Mouse (Mus musculus) liver, embryonic 13.5 days (tissue): ENCODE data around the gene Trim2. TPM values are rescaled to one million over a fixed set of nuclear protein-coding genes. Genes with fewer than 3 reads are reported as not detected.
A peak's percentile ranks its signal among the peaks of the same experiment; 100 is the strongest.

Experiments used
- ATAC-seq: fragments of 200-750 bp; cut with Nextera tagmentation; 2 replicates; pipeline ENCODE4 v1.8.0; 2017; ENCODE audit warnings: low read depth, mild to moderate bottlenecking, moderate number of reproducible peaks, moderate library complexity
- DNase-seq: peaks from one replicate; pipeline ENCODE4 v3.0.0; 2022
- H3K27ac ChIP-seq: fragments of 300-500 bp; sonication (generic); 2 replicates; pipeline ENCODE4 v1.5.1; 2015; ENCODE audit warnings: moderate library complexity, mild to moderate bottlenecking, inconsistent platforms
- H3K27me3 ChIP-seq: fragments of 300-500 bp; sonication (generic); 2 replicates; pipeline ENCODE4 v1.6.1; 2015; ENCODE audit warnings: mild to moderate bottlenecking, inconsistent platforms
- H3K36me3 ChIP-seq: fragments of 300-500 bp; sonication (generic); 2 replicates; pipeline ENCODE4 v1.6.1; 2015; ENCODE audit warnings: mild to moderate bottlenecking, inconsistent platforms
- H3K4me1 ChIP-seq: fragments of 300-500 bp; sonication (generic); replicated peaks from 2 replicates; pipeline ENCODE4 v1.6.1; 2015; ENCODE audit warnings: inconsistent platforms
- H3K4me2 ChIP-seq: fragments of 300-500 bp; sonication (generic); 2 replicates; pipeline ENCODE4 v1.6.1; 2015; ENCODE audit warnings: inconsistent platforms, mild to moderate bottlenecking, moderate library complexity
- H3K4me3 ChIP-seq: fragments of 300-500 bp; sonication (generic); replicated peaks from 2 replicates; pipeline ENCODE4 v1.5.1; 2015; ENCODE audit warnings: mild to moderate bottlenecking, inconsistent platforms
- H3K9ac ChIP-seq: fragments of 300-500 bp; sonication (generic); 2 replicates; pipeline ENCODE4 v1.6.1; 2015; ENCODE audit warnings: mild to moderate bottlenecking, inconsistent platforms
- H3K9me3 ChIP-seq: fragments of 300-500 bp; sonication (generic); replicated peaks from 2 replicates; pipeline ENCODE4 v1.6.1; 2016; ENCODE audit warnings: inconsistent platforms
- WGBS: fragments of 180-500 bp; shearing (Covaris S2); methylation state at CpG from one replicate; pipeline ENCODE4 v1.1.7; 2015; ENCODE audit not compliant: insufficient replicate concordance; 5-methylcytosine and 5-hydroxymethylcytosine counted together
- polyA plus RNA-seq: library from polyadenylated mRNA; unstranded; fragments of >200 nt; fragmentation: Nextera tagmentation; extraction: Ambion mirVana; gene quantifications from 2 replicates; pipeline ENCODE4 v1.2.1, GENCODE M21; 2015

Trim2 gene
- polyA plus RNA-seq, 1 experiment from 2014 or later, result 3.9 TPM

DNA sequence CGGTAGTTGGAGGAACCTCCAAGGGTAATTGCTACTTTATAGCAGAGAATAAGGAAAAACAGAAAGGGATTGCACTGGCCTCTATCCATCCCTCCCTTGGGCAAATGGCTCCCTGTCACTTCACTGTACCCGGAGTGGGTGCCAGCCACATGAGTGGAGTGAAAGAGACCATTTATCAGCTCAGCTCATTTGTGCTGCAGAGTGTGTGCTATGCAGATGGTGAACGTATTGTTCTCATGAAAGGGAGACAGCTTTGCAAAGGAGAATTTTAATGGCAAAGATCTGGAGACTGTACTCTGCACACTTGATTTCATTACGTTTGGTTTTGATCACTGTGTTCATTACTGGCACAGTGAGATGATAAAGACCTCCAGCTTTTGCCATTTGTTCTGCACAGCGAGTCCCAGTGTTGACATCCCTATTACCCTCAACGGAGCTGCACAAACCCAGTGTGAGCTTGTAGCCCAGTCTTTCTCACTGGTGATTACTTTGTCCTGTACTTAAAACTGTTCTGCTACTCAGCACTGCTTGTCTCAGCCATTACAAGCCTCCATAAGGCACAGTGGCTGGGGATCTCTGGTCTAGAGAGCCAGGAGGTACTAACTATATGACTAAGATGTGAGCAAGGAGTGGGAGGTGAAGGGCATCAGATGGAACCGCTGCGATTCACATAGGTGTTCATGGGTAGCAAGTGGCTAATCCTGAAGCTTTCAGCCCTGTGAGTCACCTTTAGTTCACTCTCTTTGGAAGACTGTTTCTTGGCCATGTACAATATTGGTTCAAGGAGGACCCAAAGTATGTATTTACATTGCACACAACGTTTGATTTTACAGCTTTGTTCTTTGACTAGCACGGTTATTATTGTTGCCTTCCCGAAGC is 53.7 kb downstream of the Trim2 start:
- Histone ChIP-seq H3K9ac (no peak overlapping the region), H3K4me3 (no peak overlapping the region), H3K27ac (no peak overlapping the region), H3K36me3 (no peaks in the 10 kb centered on the region), H3K27me3 (peaks cover 10% of the 10 kb centered on the region), H3K4me1 (peaks cover 10% of the 10 kb centered on the region), H3K4me2 (no peak overlapping the region), H3K9me3 (no peaks in the 10 kb centered on the region)
- no peak for DNase-seq
- WGBS, result 65% methylated on average over 11 of the region's 11 CpGs
- ATAC-seq, result no peak

- Histone ChIP-seq H3K27me3 (peaks cover 4% of the 10 kb centered on the region; the same call in 1 of the 2 replicates), H3K27ac (no peak overlapping the region), H3K9ac (no peak overlapping the region), H3K36me3 (no peaks in the 10 kb centered on the region), H3K4me1 (peaks cover 7% of the 10 kb centered on the region; the same call in 1 of the 2 replicates), H3K4me3 (no peak overlapping the region), H3K9me3 (no peaks in the 10 kb centered on the region), H3K4me2 (no peak overlapping the region)
- no peak for ATAC-seq
- no peak for DNase-seq
- 73% methylated on average over 4 of the region's 4 CpGs for WGBS
Observed at GRCm38 (mm10) chr3:84251721-84252120, 55.0 kb downstream of the Trim2 start.

GRCm38 (mm10) chr3:84250275-84250674 is 56.4 kb downstream of the Trim2 start:
- 79% methylated on average over 7 of the region's 7 CpGs for WGBS
- no peaks in the 10 kb centered on the region for H3K9me3 ChIP-seq
- no peak overlapping the region for H3K4me2 ChIP-seq
- peaks cover under 1% of the 10 kb centered on the region; the same call in 1 of the 2 replicates for H3K27me3 ChIP-seq
- no peak overlapping the region for H3K4me3 ChIP-seq
- H3K9ac ChIP-seq, result no peak overlapping the region
- H3K4me1 ChIP-seq, result peaks cover 7% of the 10 kb centered on the region; the same call in 1 of the 2 replicates
- DNase-seq, result no peak
- no peak overlapping the region for H3K27ac ChIP-seq
- no peak for ATAC-seq
- no peaks in the 10 kb centered on the region for H3K36me3 ChIP-seq

- Histone ChIP-seq H3K4me2 (no peak overlapping the region), H3K4me3 (no peak overlapping the region), H3K36me3 (no peaks in the 10 kb centered on the region), H3K9ac (no peak overlapping the region), H3K9me3 (no peaks in the 10 kb centered on the region), H3K27ac (no peak overlapping the region), H3K4me1 (no peaks in the 10 kb centered on the region), H3K27me3 (no peaks in the 10 kb centered on the region)
- DNase-seq (no peak), ATAC-seq (no peak)
- WGBS, result 55% methylated on average over 8 of the region's 8 CpGs
Observed at GRCm38 (mm10) chr3:84247789-84248188, 58.9 kb downstream of the Trim2 start.

DNA sequence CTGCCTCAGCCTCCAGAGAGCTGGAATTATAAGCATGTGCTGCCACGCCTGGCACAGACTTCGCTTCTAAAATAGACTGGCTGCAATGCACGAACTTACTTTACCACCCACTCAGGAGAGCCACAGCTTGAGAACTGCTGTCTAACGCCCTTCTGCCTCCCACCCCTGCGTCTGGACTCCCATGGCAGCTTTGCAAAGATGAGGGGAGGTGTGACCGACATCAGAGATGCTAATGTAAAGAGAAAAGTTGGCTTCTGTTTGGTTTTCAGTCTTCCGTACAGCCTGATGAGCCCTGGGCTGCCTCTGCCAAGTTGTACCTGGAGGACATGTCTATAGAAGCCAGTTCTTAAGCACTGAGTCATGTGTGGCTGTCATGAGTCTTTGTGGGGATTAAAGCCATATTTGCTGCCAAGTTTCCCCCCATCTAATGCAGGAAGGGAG is 60.2 kb downstream of the Trim2 start:
- no peak for ATAC-seq
- Histone ChIP-seq H3K4me3 (no peak overlapping the region), H3K27ac (no peak overlapping the region), H3K9ac (no peak overlapping the region), H3K9me3 (no peaks in the 10 kb centered on the region), H3K4me2 (no peak overlapping the region), H3K4me1 (no peaks in the 10 kb centered on the region), H3K36me3 (no peaks in the 10 kb centered on the region), H3K27me3 (no peaks in the 10 kb centered on the region)
- no peak for DNase-seq
- WGBS, result 70% methylated on average over 7 of the region's 7 CpGs

- ATAC-seq (no peak), DNase-seq (no peak)
- H3K36me3 ChIP-seq, result no peaks in the 10 kb centered on the region
- no peak overlapping the region for H3K4me3 ChIP-seq
- 56% methylated on average over 3 of the region's 3 CpGs for WGBS
- H3K27ac ChIP-seq, result no peak overlapping the region
- no peaks in the 10 kb centered on the region for H3K9me3 ChIP-seq
- no peaks in the 10 kb centered on the region for H3K4me1 ChIP-seq
- H3K27me3 ChIP-seq, result no peaks in the 10 kb centered on the region
- H3K9ac ChIP-seq, result no peak overlapping the region
- H3K4me2 ChIP-seq, result no peak overlapping the region
Observed at GRCm38 (mm10) chr3:84243116-84243515, 63.6 kb downstream of the Trim2 start.

GRCm38 (mm10) chr3:84242497-84242896 is 64.2 kb downstream of the Trim2 start:
- H3K9me3 ChIP-seq, result no peaks in the 10 kb centered on the region
- H3K27ac ChIP-seq, result no peak overlapping the region
- no peak for ATAC-seq
- H3K4me1 ChIP-seq, result no peaks in the 10 kb centered on the region
- no peak overlapping the region for H3K9ac ChIP-seq
- WGBS, result 64% methylated on average over 4 of the region's 4 CpGs
- H3K36me3 ChIP-seq, result no peaks in the 10 kb centered on the region
- no peaks in the 10 kb centered on the region; the same call in 1 of the 2 replicates for H3K27me3 ChIP-seq
- no peak overlapping the region for H3K4me2 ChIP-seq
- DNase-seq, result no peak
- H3K4me3 ChIP-seq, result no peak overlapping the region

DNA sequence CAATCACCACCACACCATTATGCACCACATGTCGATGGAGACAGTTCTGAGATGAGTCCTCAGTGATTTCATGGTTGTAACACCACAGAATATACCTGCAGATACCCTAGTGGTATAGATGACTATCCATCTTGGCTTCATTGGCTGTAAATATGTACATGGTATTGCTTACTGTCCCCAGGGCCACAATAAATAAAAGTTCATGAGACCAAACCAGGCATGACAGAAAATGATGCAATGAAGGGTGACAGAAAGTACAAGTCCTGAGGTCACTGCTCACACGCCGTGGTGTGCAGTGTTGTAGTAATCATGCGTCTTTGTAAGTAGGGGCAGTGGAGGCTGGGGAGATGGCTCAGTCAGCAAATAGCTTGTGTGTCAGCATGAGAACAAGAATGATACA is 65.6 kb downstream of the Trim2 start:
- no peaks in the 10 kb centered on the region for H3K36me3 ChIP-seq
- no peak overlapping the region for H3K9ac ChIP-seq
- H3K27ac ChIP-seq, result no peak overlapping the region
- no peak for DNase-seq
- no peaks in the 10 kb centered on the region for H3K4me1 ChIP-seq
- no peak overlapping the region for H3K4me2 ChIP-seq
- no peak overlapping the region for H3K4me3 ChIP-seq
- no peak for ATAC-seq
- H3K27me3 ChIP-seq, result no peaks in the 10 kb centered on the region; the same call in 1 of the 2 replicates
- 73% methylated on average over 4 of the region's 4 CpGs for WGBS
- no peaks in the 10 kb centered on the region for H3K9me3 ChIP-seq

DNA sequence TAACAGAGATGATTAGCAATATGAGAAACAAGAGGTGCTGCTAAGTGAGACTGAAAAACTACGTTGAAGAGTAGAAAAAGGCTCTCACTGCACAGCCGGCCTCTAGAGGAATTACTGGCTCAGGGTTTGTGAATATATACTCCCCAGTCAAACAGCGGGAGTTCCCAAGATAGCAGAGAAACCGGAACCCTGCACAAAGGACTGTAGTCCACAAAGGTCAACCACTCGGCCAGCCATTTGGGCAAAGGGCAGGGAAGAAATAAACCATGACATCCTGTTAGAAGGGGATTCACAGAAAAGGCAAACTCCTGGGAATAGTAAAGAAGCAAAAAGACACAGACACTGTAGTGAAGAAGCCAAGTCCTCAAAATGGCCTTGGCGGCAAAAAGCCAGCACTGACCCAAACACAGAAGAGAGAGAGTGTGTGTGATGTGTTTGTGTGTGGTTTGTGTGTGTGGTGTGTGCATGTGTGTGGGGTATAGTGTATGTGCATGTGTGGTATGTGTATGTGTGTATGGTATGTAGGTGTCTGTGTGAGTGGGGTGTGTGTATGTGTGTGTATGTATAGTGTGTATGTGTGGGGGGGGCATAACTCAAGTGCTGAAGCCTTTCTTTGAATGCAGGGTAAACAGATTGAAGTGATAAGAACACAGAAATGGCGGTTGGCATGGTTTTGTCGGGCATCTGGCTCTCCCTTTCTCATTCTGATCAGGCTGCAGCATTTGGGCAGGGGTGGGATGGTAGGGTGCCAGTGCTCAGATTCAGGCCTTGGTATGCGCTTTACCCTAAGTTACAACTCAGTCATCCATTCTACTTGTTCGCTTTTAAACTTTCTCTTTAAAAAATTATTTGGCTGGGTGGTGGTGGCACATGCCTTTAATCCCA is 71.0 kb downstream of the Trim2 start:
- DNase-seq (no peak), ATAC-seq (0 out of 2 replicates have a peak, but pooled peaks have one; percentile 24)
- Histone ChIP-seq H3K4me2 (no peak overlapping the region), H3K4me3 (no peak overlapping the region), H3K9me3 (no peaks in the 10 kb centered on the region), H3K36me3 (no peaks in the 10 kb centered on the region), H3K27ac (0 out of 2 replicates have a peak overlapping the region, but pooled peaks have one; percentile 3), H3K27me3 (no peaks in the 10 kb centered on the region; the same call in 1 of the 2 replicates), H3K9ac (no peak overlapping the region), H3K4me1 (peaks cover 27% of the 10 kb centered on the region)
- 54% methylated on average over 10 of the region's 10 CpGs for WGBS

DNA sequence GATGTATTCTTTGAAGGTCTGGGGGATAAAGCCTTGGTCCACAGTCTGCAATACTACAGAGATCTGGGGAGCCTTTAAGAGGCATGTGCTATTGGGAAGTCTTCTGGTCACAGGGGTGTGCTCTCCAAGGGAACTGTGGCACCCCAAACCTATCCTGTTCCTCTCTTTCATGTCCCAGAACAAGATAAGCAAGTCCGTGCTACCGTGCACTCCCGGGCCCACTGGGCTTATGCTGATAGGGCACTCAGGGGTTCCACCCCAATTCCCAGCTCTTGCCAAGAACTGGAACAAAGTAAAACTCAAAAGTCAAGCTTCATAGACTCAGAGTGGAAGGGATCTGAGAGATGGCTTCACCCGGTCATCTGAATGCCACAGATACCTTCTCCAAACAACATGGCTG is 72.1 kb downstream of the Trim2 start:
- Histone ChIP-seq H3K4me2 (no peak overlapping the region), H3K9ac (no peak overlapping the region), H3K36me3 (no peaks in the 10 kb centered on the region), H3K27ac (no peak overlapping the region), H3K4me3 (no peak overlapping the region), H3K27me3 (no peaks in the 10 kb centered on the region; the same call in 1 of the 2 replicates), H3K4me1 (peaks cover 30% of the 10 kb centered on the region), H3K9me3 (no peaks in the 10 kb centered on the region)
- no peak for DNase-seq
- 47% methylated on average over 4 of the region's 4 CpGs for WGBS
- ATAC-seq, result no peak
